Mouse (Mus musculus): ENCODE measurements around the gene Slc17a4.
A peak's percentile ranks its signal among the peaks of the same experiment; 100 is the strongest.

Slc17a4 gene

GRCm38 (mm10) chr13:23889011-23889605 is 25.7 kb downstream of the Slc17a4 start:
- no peak for DNase-seq

- DNase-seq, result peak; percentile 8
Measured at GRCm38 (mm10) chr13:23887026-23887725, 27.6 kb downstream of the Slc17a4 start.

GRCm38 (mm10) chr13:23885540-23885939 is 29.3 kb downstream of the Slc17a4 start:
- peak; percentile 22 for DNase-seq

- DNase-seq, result no peak
Measured at GRCm38 (mm10) chr13:23879636-23880035, 35.2 kb downstream of the Slc17a4 start.

GRCm38 (mm10) chr13:23879106-23879505 is 35.7 kb downstream of the Slc17a4 start:
- no peak for DNase-seq

GRCm38 (mm10) chr13:23873141-23873540 is 41.7 kb downstream of the Slc17a4 start:
- no peak for DNase-seq

- no peak for DNase-seq
Measured at GRCm38 (mm10) chr13:23869996-23870395, 44.8 kb downstream of the Slc17a4 start.

- no peak for DNase-seq
Measured at GRCm38 (mm10) chr13:23868790-23869533, 45.8 kb downstream of the Slc17a4 start.

- no peak for DNase-seq
Measured at GRCm38 (mm10) chr13:23867405-23867804, 47.4 kb downstream of the Slc17a4 start, which contains the start of gene Slc17a1. Gene Slc17a1, plus strand, starts transcription at chr13:23867750.

- DNase-seq, result no peak
Measured at GRCm38 (mm10) chr13:23867000-23867399, 47.8 kb downstream of the Slc17a4 start.

- DNase-seq, result peak; percentile 14
Measured at GRCm38 (mm10) chr13:23866086-23866710, 48.6 kb downstream of the Slc17a4 start.

- DNase-seq, result peak; percentile 39
Measured at GRCm38 (mm10) chr13:23864711-23865110, 50.1 kb downstream of the Slc17a4 start.

- DNase-seq, result no peak
Measured at GRCm38 (mm10) chr13:23861815-23862214, 53.0 kb downstream of the Slc17a4 start.

GRCm38 (mm10) chr13:23856401-23856800 is 58.4 kb downstream of the Slc17a4 start:
- DNase-seq, result no peak

GRCm38 (mm10) chr13:23849299-23849698 is 65.5 kb downstream of the Slc17a4 start:
- no peak for DNase-seq
